Mouse (Mus musculus) cerebellum, adult 18-20 months (tissue): ENCODE measurements at regions not wholly inside any gene's neighbourhood (a gene's known extent, or its start where the extent isn't known, plus 50 kb on each side); places are given as distances from the start of the nearest gene placed in this dataset.
A peak's percentile ranks its signal among the peaks of the same experiment; 100 is the strongest.

Experiments
- DNase-seq, 2 experiments: peaks; one replicate each; pipeline ENCODE4 v3.0.0; 2021

DNA sequence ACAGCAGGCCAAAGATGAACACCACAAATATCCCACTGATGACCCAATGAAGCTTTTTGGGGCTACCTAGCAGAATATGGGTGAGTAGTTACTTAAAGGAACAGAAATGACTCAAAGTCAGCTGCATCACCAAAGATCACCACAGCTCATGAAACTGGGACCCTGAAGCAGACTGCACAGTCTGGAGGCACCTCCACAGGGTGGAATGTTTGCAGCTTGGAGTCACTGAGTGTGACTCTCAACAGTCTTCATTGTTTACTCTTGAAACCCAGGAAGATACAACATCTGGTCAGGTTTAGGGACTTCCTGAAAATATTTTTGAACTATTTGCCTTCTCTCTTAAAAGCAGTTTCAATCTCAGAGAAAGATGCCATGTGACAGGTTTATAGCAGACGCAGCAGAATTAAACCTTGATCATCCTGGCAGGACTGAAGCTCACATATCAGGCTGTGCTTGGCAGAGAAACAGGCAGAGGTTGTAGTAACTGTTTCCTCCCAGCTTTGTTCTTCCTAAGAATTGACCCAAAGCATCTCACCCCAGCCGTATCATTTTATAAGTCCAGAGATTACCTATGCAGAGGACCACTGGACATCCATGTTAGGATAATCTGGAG, 944.1 kb upstream of the Adgrl4 start:
- DNase-seq: no peak

DNA sequence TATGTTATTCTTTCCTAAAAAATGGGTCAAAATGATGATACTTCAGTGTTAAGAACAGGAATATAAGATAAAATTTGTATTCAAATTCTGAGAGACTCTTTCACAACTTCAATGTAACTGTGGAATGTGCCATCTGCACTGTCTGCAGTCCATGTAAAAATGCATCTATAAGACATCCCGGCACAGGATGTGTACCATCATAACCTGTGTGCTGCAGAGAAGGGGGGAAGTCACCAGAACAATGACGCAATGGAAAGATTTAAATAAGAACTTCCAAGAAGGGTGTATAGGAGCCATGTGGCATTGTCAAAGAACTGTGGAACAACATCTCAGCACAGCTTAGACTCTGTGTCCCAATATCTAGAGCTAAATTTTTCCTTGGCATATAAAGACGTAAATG, 906.7 kb upstream of the Adgrl4 start:
- no peak for DNase-seq

DNA sequence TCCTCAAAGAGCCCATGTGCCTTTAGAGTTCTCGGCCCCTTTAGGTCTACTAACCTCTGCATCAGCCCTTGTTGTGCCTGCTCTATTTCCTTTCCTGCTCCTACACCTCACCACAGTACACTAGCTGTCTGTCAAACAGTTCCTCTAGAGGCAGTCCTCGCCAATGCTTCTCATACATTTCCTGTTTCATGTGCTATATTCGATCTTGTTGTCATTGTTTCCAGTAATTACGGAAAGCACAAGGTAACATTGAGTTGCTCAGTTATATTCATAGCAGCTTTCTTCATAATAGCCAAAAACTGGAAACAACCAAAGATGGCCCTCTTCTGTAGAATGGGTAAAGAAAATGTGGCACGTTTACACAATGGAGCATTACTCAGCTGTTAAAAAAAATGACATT, 894.6 kb upstream of the Adgrl4 start:
- no peak for DNase-seq

DNA sequence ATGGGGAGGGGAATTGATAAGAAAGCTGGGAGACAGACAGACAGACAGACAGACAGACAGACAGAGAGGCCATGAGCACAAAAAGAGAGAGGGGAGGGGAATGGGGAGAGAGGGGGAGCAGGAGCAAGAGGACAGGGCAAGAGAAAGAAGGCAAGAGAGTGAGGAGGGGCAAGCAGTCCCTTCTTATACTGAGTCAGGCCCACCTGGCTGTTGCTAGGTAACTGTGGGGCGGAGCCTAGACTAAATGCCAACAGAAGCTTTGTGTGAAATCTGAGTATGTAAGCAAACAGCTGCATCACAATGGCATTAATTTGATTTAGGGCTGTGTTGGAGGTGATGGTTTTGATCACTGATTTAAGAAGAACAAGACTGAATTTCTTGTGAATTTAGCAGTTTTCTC, 849.2 kb upstream of the Adgrl4 start:
- no peak for DNase-seq

DNA sequence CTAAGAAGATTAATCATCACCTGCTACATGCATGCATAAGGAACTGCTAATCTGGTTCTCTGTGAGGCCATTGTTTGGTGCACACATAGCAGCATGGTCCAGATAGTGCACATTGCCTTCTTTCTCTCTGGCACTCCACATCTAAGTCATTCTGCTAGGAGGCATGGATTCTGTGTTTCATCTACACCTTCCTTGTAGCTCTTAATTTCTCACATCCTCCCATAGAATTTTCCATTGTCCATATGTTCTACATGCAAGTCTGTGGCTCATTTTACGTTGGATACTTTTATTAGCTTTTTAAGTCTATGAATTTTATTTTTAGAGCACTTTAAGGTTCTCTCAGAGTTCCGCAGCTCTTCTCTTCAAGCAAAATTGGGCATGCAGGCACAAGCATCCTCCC, 846.7 kb upstream of the Adgrl4 start:
- no peak for DNase-seq

DNA sequence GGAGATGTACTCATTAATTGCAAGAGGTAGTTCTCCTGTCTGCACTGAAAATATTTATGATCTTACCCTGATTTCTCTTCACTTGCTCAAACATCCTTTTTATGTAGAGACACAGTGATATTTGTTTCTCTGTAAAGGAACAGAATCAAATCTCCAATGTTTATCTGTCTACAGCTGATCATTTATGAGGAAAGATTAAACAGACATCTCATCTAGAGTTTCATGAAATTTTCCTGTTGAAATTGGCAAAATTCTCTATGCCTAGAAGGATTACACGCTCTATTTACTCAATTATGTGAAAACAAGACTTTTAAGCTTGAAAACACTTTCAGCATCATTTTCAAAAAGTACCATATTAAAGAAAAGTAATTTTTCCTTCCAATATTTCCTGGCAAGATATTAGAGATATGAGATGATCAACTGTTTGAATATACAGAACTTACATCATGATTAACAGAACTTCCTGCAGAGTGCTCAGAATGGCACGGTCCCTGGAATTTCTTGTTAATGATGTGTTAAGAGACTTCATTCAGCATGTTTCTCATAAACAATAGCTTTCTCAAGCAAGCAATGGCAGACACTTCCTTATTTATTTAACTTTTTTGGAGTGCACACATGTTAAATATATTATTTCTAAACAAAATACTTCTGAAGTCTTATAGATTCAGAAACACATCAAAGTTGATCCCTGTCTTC, 834.1 kb upstream of the Adgrl4 start:
- no peak for DNase-seq

DNA sequence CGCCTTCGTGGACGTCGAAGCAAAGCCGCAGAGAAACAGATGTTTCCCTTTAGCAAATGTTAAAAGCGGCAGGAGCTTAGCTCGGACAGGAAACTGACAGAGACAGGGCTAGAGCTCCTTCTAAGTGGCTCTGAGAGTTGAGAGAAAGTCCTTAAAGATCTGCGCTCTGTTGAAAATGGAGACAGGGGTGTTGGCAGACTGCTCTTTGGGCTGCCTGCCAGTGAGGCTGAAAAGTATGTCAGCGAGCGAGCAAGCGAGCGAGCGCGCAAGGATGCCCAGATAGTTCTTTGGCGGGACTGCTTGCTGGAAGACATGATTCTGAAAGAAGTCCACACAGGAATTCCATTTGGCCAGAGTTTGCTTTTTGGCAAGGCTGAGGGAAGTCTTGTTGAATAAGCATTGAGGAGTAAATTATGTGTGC, 827.0 kb upstream of the Adgrl4 start:
- peak; percentile 37 to 38 for DNase-seq

DNA sequence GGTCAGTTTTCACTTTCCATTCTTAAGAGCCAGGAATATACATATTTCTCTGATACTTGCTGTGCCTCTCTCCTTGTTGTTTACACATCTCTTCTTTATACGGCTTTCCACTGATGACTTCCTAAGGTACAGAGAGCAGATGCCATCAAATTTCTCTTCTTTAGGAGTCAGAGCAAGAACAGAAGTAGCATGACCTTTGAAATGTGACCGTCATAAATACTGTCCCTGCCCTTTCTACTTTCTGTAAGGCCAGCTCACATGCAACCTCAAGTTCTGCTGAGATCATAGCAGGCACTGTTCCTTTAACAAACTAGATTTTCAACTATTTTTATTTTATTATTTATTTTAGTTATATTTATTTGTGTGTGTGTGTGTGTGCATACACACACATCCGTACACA, 800.1 kb upstream of the Adgrl4 start:
- no peak for DNase-seq

DNA sequence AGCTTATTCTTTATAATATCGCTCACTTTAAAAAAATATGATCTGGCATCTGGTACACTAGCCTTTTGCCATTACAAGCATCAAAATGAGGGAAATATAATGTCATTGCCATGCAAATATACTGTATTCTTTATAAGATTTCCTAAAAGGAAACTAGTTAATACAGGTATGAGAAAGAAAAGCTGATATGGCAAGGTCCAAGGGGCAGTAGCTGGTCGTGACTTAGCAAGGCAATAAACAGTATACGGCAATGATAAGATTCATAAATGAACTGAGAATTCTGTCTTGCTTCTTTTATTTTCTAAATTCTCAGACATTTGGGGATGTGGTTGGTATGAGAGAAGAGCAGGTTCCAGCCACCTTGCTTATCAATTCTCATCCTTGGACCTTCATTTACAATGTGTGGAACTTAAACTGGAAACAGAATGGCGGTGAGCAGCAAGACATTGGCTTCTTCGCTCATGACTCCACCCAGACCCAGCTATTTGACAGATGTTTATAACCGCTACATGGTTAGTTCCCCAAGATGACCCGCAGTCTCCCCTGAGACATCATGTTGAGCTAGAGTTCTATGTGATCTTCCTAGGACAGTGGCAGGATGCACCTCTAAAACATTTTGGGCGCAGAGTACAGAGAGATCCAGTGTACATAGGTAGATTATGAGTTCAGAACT, 797.5 kb upstream of the Adgrl4 start:
- no peak for DNase-seq

DNA sequence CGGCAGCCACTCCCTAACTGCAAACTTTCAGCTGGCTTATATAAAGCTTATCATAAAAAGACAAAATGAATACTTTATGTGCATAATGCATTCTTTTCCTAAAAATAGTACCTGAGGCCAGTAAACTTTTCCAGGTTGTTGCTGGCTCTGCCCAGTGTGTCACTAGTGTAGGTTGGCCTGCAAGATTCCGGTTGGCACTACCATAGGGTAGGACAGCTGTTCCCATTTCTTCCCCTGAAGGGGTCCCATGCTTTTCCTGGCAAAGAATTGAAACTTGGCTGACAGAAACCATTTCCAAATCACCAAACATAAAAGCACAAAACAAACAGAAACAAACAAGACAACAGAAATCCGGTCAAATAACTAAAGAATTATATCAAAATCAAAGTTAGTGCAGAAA, 789.6 kb upstream of the Adgrl4 start:
- no peak for DNase-seq

DNA sequence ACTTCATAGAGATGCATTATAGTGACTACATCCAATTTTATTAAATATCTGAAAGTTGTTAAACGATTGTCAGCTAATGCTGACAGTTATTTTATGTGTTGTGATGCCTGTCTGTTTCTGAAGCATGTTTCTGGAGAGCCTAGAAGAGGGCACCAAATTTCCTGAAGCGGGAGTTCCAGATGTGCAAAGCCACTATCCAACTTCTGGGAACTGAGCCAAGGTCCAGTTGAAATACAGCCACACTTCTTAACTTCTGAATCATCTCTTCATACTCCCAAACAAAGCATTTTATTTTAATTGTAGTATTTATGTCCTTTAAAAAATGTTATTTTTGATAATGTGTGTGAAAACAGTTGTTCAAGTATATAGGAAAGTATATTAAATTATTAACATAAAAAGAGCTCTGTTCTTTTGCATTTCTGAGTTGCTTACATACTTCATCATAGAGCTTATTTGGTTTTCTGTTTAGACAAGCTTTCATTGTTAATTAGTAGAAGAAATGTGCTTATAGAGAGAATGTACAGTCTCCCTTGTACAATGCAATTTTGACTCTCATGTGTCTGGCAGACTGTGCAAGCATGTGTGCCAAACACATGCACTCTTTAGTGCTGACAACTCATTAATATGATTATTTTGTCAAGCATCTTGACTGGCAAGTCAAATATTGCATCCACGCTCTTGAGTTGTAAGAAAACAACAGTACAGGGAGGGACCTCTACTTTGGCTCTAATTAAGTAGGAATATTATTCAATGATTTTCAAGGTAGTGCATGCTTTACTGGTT, 787.7 kb upstream of the Adgrl4 start:
- no peak for DNase-seq

DNA sequence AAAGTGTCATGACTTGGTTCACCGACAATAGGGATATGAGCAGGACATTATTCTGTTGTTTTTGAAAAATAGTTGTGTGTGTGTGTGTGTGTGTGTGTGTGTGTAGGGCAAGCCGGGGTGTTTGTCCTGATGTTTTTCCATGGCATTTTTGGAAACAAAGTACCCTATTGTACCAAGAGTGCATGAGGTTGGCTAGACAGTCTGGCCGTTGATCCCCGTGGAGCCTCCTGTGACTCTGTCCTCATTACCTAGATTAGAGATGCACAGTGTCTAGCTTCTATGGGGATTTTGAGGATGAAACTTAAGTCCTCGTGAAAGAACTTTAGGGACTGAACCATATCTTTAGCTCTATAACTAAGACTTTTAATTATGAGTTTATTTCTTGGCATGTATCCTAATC, 741.9 kb upstream of the Adgrl4 start:
- DNase-seq: no peak

DNA sequence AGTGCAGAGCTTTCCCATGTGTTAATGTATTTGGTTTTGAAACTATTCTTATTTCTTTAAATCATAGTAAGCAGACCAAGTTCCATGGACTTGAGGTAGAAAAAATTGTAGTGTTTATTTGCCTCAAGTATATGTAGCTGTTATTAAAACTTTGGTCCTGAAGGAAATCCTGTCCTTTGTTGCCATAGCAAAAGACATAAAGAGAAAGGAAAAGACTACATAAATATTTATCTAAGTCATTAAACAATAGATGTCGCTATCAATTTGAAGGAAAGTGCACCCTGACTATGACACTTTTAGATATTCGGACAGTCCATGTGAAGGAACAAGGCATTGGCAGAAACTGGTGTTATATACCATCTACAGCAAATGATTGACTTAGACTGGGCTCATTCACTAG, 737.7 kb upstream of the Adgrl4 start:
- DNase-seq: no peak
